Mouse (Mus musculus): ENCODE results near the gene Hcrtr1.

- TF ChIP-seq CTCF (IDR thresholded peaks at IDR 0.05; ENCODE audit: low read depth, low read length) (no peak), POLR2A (IDR thresholded peaks at IDR 0.05; ENCODE audit: insufficient read depth, low read length) (no peak), EP300 (IDR thresholded peaks at IDR 0.05; ENCODE audit: insufficient read depth, low read depth, low read length) (no peak)
These were observed 1.8 kb upstream of the Hcrtr1 start for GRCm38 (mm10) chr4:130140992-130141402.

Measured in ES-Bruce4 (cell line).